Mouse (Mus musculus) A20 (cell line): ENCODE measurements around the gene Atp8a1.

Experiments used
- DNase-seq: peaks from one replicate; pipeline ENCODE4 v3.0.0-alpha.2; 2011; ENCODE audit warnings: low read depth, low spot score

Gene Atp8a1

DNA sequence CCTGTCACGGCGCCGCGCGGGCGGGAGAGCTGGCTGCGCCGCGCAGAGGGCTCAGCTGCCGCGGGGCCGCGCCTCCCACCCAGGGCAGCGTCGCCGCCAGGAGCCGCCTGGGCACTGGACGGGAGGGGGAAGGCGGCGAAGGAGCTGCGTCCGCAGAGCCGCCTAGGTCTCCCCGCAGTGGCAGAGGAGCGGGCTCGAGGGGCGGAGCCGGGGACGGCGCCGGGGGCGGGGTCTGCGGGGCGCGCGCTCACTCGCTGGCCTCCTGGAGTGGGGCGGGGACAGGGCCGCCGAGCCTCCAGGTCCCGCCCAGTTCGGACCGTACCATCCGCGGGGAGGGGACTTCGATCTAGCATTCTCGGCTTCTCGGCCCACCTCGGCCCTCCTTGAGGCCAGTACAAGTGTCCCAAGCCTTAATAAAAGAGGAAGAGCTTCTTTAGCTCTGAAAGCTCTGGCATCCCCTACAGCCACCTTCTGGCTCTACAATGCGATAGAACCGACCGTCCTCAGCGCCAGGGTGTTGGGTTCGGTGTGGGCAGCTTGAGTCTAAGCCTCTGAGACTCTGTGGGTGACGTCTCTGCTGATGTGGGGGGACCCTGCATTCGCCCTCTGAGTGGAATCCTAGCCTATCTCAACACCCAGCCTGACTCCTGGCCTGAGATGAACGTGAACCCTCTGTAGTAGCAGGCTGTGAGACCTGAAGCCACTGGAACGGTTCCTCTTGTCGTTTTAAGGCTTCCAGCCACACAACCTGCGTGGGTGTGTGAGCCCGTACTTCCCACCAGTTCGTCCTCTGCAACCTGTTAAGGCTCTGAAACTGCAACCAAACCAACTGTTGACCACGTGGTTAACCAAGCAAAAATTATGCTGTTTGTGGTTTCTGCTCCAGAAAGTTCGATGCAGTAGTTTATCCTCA lies at the start of gene Atp8a1:
Gene Atp8a1, minus strand, starts transcription at position 182 of the 913 bp plus-strand sequence.
- DNase-seq, result peak; percentile 99

DNA sequence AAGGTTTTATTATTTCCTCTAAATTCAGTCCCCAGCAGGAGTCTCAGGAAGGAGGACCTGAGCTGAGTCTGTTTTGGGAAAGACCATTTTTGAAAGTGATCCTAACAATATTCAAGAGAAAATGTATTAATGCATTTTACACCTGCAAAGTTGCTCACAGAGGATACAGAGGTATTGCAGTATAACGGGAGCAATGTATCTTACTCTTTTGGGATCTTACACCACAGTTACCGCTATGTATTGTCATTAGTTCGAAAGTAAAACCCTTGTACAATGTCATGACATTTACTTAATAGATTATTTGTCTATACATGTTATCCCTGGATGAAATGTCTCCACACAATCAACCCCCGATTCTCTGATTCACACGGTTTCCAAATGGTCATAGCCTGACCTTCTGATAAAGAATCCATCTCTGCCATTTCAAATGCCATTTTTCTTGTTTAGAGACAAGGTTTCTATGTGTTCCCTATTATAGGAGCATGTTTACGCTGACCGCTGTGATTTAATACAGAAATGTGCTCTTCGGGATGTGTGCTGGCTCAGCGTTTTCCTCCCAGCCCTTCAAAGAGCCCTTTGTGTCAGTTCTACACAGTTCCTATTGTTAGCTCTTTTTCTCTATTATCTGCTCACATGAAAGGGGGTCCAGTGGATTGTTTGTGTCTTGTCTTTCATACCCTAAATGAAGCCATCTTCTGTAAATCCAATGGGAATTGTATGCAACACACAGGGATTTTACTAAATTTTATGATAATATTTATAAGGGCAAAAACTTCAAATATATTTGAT lies 37.4 kb upstream of the Atp8a1 start:
- DNase-seq, result no peak

GRCm38 (mm10) chr5:67883564-67884171 lies 36.4 kb upstream of the Atp8a1 start:
- no peak for DNase-seq

- no peak for DNase-seq
Observed at GRCm38 (mm10) chr5:67871414-67871813, 24.2 kb upstream of the Atp8a1 start.

DNA sequence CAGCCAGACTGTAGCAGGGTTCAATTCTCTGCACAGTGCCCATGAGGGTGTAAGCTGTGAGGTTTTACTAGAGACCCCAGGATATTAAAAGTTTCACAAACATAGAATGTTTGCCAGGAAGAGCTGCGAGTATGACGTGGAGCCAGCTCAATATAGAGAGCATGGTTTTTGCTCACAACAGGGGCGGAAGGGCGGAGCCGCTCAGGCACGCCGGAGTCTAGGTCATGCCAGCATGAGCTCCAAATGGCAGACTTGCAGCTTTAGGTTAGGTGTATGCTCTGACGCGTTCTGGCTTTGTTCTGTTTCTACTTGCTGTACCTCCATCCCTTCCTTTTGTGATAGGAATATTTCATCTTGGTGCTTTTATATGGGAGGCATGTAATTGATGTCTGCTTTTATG lies 19.0 kb upstream of the Atp8a1 start:
- no peak for DNase-seq

DNA sequence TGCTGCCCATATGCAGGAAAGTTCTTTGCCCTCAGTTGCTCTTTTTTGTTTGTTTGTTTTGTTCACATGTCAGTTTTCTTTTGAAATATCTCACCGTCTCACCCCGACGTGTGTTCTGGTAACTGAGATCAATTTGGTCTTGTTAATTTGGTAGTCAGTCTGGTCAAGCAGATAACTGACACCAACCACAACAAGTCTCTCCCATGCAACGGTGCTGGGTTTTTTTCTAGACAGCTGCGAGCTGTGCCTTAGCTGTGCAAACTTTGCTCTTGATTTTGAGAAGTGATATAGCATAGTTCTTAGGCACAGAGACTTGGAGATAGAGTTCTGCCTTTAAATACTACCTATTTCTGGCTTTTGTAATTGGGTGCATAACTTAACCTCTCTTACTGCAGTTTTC lies 18.4 kb upstream of the Atp8a1 start:
- DNase-seq, result no peak

DNA sequence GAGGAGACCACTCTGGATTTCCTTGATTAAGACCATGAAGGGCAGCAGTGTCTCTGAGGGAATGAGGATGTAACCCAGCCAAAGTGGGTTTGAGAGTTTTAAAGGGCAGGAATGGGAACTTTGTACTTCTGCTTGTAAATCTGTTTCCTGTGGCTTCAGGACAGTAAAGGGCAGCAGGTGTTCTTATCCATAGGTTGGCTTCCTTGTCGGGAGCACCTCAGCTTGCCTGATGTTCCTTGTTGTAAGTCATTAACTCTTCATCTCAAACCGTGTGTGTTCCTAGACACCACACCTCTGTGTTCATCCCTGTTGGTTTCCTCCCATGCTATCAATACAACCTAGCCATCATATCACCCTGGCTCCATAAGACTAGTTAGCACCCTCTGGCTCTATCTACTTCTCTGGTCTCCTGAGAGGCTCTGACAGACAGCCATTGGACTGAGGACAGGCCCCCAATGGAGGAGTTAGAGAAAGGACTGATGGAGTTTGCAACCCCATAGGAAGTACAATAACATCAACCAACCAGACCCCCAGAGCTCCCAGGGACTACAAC lies 17.4 kb upstream of the Atp8a1 start:
- DNase-seq, result no peak

DNA sequence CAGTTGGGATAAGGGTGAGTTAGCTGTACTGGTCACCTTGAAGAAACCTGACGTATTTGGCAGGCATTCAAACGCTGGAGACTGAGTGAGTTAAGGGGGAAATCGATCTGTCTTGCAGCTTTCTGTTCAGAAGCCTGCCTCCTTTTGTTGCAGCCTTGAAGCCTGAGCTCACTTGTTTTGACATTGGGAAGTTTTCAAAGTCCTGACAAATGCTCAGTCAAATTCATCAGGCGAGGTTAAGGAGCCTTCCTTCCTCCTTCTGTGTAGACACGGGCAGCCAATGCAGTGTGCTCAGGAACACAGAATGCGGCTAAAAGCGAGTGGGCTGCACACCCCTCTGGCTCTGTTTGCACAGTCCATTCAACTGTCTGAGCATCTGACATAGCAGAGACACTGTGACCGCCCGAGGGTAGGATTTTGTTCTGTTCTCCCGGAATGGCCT lies 16.7 kb upstream of the Atp8a1 start:
- no peak for DNase-seq

GRCm38 (mm10) chr5:67854963-67855606 lies 7.9 kb upstream of the Atp8a1 start:
- DNase-seq, result no peak

DNA sequence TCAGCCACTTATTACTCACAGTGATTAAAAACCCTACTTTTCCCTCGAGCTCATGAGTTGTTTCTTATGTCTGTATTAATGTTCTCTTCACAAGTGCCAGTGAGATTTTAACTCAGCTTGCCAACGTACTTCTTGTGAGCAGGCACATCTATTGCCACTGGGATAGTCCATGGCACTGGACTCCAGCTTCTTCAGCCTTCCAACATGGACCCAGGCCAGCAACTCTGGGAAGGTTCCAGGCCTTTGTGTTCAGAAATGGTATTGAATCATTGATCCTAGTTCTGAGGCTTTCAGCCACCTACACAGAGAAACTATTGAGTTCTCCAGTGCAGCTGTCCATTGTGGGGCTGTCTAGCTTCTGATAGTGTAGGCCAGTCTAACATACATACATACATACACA lies 5.6 kb upstream of the Atp8a1 start:
- no peak for DNase-seq

- DNase-seq, result no peak
Observed at GRCm38 (mm10) chr5:67849411-67849810, 2.2 kb upstream of the Atp8a1 start.

DNA sequence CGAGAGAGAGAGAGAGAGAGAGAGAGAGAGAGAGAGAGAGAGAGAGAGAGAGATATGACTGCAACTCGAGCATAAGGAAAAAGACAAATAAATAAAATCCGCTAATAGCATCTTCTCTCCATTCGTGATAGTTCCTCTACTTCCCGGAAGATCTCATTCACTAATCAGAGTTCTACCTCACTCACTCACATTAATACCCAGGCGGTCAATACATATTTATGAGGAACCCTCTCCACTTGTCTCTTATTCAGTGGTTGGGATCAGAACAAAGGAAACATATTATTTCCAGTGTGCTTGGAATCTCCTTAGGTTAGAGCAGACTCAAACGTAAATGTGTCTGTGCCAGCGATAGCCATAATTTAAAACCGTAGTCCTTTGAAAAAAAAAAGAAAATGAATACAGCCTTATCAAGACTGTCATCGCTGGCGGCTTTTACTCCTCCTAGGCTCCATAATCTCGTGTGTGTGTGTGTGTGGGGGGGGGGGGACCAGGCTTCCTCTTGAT lies 1.3 kb upstream of the Atp8a1 start:
- no peak for DNase-seq

DNA sequence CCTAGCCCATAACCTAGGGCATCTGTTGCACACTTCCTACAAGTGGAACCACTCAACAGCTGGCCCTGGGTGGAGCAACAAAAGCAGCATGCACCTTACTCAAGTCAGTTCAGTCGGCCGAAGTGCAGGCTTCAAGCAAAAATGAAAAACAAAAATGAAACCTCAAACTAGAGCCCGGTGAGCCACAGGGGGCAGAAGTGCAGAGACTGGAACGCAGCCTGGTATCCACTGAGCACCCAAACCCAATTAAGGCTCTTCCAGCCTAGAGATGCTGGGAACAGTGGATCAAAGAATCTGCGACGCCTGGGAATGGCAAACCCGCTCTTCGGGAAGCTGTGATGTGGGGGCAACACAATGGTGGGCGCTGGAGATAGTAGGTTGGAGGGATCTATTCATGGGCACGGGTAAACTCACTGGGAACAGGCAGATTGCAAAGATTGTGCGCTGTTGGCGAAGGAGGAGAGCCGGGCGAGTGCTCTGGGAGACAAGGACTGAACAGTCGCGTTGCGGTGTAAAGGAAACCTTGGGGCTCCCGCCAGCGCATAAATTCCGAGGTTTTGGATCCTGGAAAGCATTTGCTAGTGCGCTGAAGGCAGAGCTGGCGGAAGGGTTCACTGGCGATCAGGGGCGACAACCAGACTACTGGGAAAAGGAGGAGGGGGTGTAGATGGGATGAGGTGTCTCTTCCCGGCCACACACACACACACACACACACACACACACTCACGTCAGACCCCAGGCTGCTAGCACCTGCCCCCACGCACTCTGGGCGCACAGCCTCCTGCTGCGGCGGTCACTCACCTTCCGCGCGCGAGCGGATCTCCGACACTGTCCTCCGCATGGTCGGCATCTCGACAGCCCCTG lies 641 bp downstream of the Atp8a1 start:
- peak; percentile 86 for DNase-seq

DNA sequence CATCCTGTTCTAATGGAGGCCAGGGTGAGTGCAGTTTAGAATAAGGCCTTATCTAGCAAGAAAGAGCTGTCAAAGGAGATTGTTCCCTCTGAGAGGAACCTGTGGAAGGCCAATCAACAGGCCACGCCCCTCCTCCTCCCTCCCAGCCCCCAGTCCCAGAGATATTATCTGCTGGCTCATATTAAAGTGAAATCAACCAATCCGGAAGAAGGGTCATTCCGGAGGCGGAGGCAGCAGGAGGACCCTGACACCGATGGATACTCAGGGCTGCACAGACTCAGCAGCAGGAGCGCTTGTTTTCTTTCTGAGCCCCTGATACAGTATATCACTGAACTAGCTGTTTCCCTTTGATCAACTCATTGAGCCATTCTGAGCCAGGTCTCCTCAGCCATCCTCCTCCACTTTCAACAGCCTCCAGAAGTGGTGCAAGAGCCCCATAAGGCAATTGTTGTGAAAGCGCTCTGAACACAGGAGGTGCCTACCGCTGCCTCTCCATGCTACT lies 2.0 kb downstream of the Atp8a1 start:
- DNase-seq, result no peak

DNA sequence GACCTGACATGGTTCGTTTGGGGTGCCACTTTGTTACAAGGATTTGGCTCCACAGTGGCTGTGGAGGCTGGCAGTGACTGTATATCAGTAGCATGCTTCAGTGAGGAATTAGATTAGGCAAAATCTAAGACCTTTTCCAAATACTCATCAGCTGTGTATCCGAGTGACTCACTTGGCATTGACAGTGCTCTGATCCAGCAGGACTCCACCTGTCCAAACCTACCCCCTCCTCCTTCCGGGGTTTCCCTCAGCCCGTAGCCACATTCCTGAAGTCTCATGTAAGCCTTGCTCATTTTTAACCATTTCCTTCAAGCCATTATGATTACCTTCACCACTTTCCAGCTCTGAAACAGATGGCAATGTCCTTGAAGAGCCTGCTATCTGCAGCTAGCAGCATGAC lies 3.2 kb downstream of the Atp8a1 start:
- DNase-seq, result no peak

DNA sequence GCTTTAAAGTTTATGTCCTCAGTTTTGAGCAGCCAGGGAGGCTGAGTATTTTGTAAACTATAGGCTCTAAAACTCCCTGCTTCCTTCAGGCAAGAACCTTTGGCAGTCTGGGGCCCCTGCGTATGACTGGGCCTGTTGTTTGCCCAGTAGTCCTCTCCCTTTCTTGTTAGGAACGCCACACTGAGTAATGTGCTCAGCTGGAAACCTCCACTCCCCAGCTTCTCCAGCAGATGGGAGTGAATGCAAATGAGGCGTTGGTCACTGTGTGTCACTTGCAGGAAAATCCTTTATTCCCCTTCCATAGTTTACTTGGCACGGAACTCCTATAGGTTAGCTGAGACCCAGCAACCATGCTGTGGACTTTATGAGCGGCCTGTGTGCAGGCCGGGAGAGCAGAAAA lies 4.9 kb downstream of the Atp8a1 start:
- DNase-seq, result no peak

DNA sequence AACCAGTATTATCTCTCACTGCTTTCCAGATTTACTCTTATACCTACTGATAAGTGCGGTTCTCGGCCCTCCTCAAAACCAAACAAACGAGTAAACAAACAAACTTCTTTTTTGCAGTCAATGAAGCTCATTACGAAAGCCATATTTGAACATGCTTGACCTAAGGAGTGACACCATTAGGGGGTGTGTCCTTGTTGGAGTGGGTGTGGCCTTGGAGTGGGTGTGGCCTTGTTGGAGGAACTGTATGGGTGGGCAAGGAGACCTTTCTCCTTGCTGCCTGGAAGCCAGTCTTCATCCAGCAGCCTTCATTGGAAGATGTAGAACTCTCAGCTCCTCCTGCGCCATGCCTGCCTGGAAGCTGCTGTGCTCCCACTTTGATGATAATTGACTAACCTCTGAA lies 13.4 kb downstream of the Atp8a1 start:
- no peak for DNase-seq

GRCm38 (mm10) chr5:67831293-67832147 lies 15.7 kb downstream of the Atp8a1 start:
- peak; percentile 63 for DNase-seq

DNA sequence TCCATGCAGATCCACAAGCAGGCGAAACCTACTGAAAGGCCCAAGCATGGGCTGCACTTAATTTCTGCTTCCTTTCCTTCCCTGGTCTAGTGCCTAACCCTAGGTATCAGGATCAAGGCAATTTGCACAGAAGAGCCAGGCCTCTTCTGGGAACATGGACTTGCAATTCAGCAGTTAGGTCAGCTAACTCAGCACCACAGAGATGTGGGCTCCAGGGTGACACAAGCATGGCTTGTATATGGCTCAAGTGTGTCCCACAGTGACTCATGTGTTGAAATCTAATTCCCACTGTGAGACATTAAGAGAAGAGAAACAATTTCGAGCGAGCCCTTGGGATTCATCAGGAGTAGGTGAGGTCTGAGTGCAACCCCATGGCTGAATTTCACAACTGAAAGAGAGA lies 18.9 kb downstream of the Atp8a1 start:
- no peak for DNase-seq
